Mouse (Mus musculus): ENCODE measurements around the gene Mrpl1. TPM values are rescaled to one million over a fixed set of nuclear protein-coding genes. Genes with fewer than 3 reads are reported as not detected.

Mrpl1 gene
- polyA plus RNA-seq (2021; fragmentation: Nextera tagmentation), result 7.3 and 9.9 TPM in 2 replicates
- long read RNA-seq, experiment 1, transcript Mrpl1-201 (9 exons, 3,431 nt), result major isoform, 46 of 62 reads
- long read RNA-seq, experiment 1, partial matches to known transcripts, result 1 of 62 reads
- long read RNA-seq, experiment 1, other reads (novel, unspliced or antisense), result 15 of 62 reads
- long read RNA-seq, experiment 2, transcript Mrpl1-201 (9 exons, 3,431 nt), result major isoform, 12 of 20 reads
- long read RNA-seq, experiment 2, partial matches to known transcripts, result 6 of 20 reads
- long read RNA-seq, experiment 2, other reads (novel, unspliced or antisense), result 2 of 20 reads

GRCm38 (mm10) chr5:96209459-96209858 lies at the start of gene Mrpl1:
Gene Mrpl1 (plus strand): TSS chr5:96209493.

GRCm38 (mm10) chr5:96164021-96164411 lies 45.3 kb upstream of the Mrpl1 start, which contains the start of gene Cnot6l:
Gene Cnot6l (minus strand): TSS chr5:96164171.

Other genes with a start within 250 kb of the Mrpl1 start
- 10.8 and 11.8 TPM in 2 replicates for gene Cnot6l, start 45.3 kb upstream of the Mrpl1 start, polyA plus RNA-seq (2021; fragmentation: Nextera tagmentation)
- 1.2 TPM in 2 replicates for gene Fras1, start 164.5 kb downstream of the Mrpl1 start, polyA plus RNA-seq (2021; fragmentation: Nextera tagmentation)